Mouse (Mus musculus) midbrain, postnatal 0 days (tissue): ENCODE measurements around the gene Nmnat1. TPM values are rescaled to one million over a fixed set of nuclear protein-coding genes. Genes with fewer than 3 reads are reported as not detected.

Experiments
- ATAC-seq: fragments of 200-750 bp; cut with Nextera tagmentation; 2 replicates; pipeline ENCODE4 v1.8.0; 2017; ENCODE audit warnings: moderate number of reproducible peaks, mild to moderate bottlenecking, moderate TSS enrichment, moderate library complexity; ENCODE audit not compliant: low FRiP score
- DNase-seq: peaks from one replicate; pipeline ENCODE4 v3.0.0-alpha.2; 2015; ENCODE audit warnings: low spot score
- H3K27ac ChIP-seq: fragments of 300-500 bp; sonication (generic); 2 replicates; pipeline ENCODE4 v1.5.1; 2014; ENCODE audit warnings: low read depth, mild to moderate bottlenecking, low read length, mixed read lengths
- H3K27me3 ChIP-seq: fragments of 300-500 bp; sonication (generic); 2 replicates; pipeline ENCODE4 v1.6.1; 2014; ENCODE audit warnings: low read length, control low read depth, mixed read lengths; ENCODE audit not compliant: insufficient read depth
- H3K36me3 ChIP-seq: fragments of 300-500 bp; sonication (generic); 2 replicates; pipeline ENCODE4 v1.6.1; 2014; ENCODE audit warnings: low read length, control low read depth, mixed read lengths; ENCODE audit not compliant: insufficient read depth
- H3K4me1 ChIP-seq: fragments of 300-500 bp; sonication (generic); 2 replicates; pipeline ENCODE4 v1.6.1; 2014; ENCODE audit warnings: mild to moderate bottlenecking, control low read depth, antibody characterized with exemption, low read length, mixed read lengths; ENCODE audit not compliant: insufficient read depth
- H3K4me2 ChIP-seq: fragments of 300-500 bp; sonication (generic); 2 replicates; pipeline ENCODE4 v1.6.1; 2014; ENCODE audit warnings: low read depth, mild to moderate bottlenecking, low read length, mixed read lengths; ENCODE audit not compliant: poor library complexity, severe bottlenecking
- H3K4me3 ChIP-seq: fragments of 300-500 bp; sonication (generic); 2 replicates; pipeline ENCODE4 v1.5.1; 2014; ENCODE audit warnings: low read depth, mild to moderate bottlenecking, low read length, moderate library complexity
- H3K9ac ChIP-seq: fragments of 300-500 bp; sonication (generic); replicated peaks from 2 replicates; pipeline ENCODE4 v1.6.1; 2014; ENCODE audit warnings: mild to moderate bottlenecking, low read length, moderate library complexity, mixed read lengths; ENCODE audit not compliant: poor library complexity, severe bottlenecking
- H3K9me3 ChIP-seq: fragments of 300-500 bp; sonication (generic); 2 replicates; pipeline ENCODE4 v1.6.1; 2016; ENCODE audit warnings: low read length, control low read depth
- CTCF ChIP-seq: IDR thresholded peaks from 2 replicates; pipeline ENCODE4 v1.5.1; 2016; ENCODE audit warnings: antibody characterized with exemption, mild to moderate bottlenecking
- WGBS: fragments of 180-500 bp; shearing (Covaris S2); extraction: QIAGEN DNeasy Blood & Tissue Kit; methylation state at CpG from one replicate; pipeline ENCODE4 v1.1.7; 2014; 5-methylcytosine and 5-hydroxymethylcytosine counted together
- polyA plus RNA-seq: library from polyadenylated mRNA; unstranded; fragments of >200 nt; fragmentation: Nextera tagmentation; extraction: Ambion mirVana; gene quantifications from 2 replicates; pipeline ENCODE4 v1.2.1, GENCODE M21; 2015
- total RNA-seq: library from RNA; depleted of rRNA; stranded (reverse); fragments of >200 nt; gene quantifications from 2 replicates; pipeline ENCODE4 v1.2.3, GENCODE M21; 2014

Nmnat1 gene
- total and polyA plus RNA-seq, 2 experiments from 2014 or later = 4.1 to 6.3 TPM

- WGBS = 66% methylated on average over 7 of the region's 7 CpGs
- H3K4me1 ChIP-seq = no peaks in the 10 kb centered on the region
- DNase-seq (no peak), ATAC-seq (no peak)
- no peaks in the 10 kb centered on the region for H3K36me3 ChIP-seq
- no peak for TF ChIP-seq CTCF
- no peak overlapping the region for H3K4me3 ChIP-seq
- H3K9ac ChIP-seq = no peak overlapping the region
- no peak overlapping the region for H3K4me2 ChIP-seq
- H3K27me3 ChIP-seq = no peaks in the 10 kb centered on the region
- no peaks in the 10 kb centered on the region for H3K9me3 ChIP-seq
- 0 out of 2 replicates have a peak overlapping the region, but pooled peaks have one; percentile 21 for H3K27ac ChIP-seq
These were observed 27.1 kb upstream of the Nmnat1 start for GRCm38 (mm10) chr4:149512072-149512471.

- WGBS = 28% methylated on average over 6 of the region's 6 CpGs
- no peak for TF ChIP-seq CTCF
- H3K9ac ChIP-seq = no peak overlapping the region
- H3K27me3 ChIP-seq = no peaks in the 10 kb centered on the region
- no peaks in the 10 kb centered on the region for H3K4me1 ChIP-seq
- H3K4me2 ChIP-seq = no peak overlapping the region
- H3K4me3 ChIP-seq = no peak overlapping the region
- ATAC-seq (no peak), DNase-seq (peak; percentile 39)
- H3K27ac ChIP-seq = peak overlapping the region; percentile 21; the same call in 1 of the 2 replicates
- H3K36me3 ChIP-seq = no peaks in the 10 kb centered on the region
- H3K9me3 ChIP-seq = no peaks in the 10 kb centered on the region
These were observed 26.2 kb upstream of the Nmnat1 start for GRCm38 (mm10) chr4:149511221-149511646.

- Histone ChIP-seq H3K9me3 (no peaks in the 10 kb centered on the region), H3K4me2 (no peak overlapping the region), H3K4me3 (no peak overlapping the region), H3K36me3 (no peaks in the 10 kb centered on the region), H3K27me3 (no peaks in the 10 kb centered on the region), H3K9ac (no peak overlapping the region), H3K4me1 (no peaks in the 10 kb centered on the region), H3K27ac (no peak overlapping the region)
- 83% methylated on average over 3 of the region's 3 CpGs for WGBS
- DNase-seq = no peak
- no peak for ATAC-seq
- TF ChIP-seq CTCF = no peak
These were observed 21.9 kb upstream of the Nmnat1 start for GRCm38 (mm10) chr4:149506904-149507303.

- no peak for DNase-seq
- 49% methylated on average over 14 of the region's 15 CpGs for WGBS
These were observed 20.4 kb upstream of the Nmnat1 start for GRCm38 (mm10) chr4:149505261-149505967.

GRCm38 (mm10) chr4:149504858-149505257 lies 19.9 kb upstream of the Nmnat1 start:
- H3K4me2 ChIP-seq = no peak overlapping the region
- ATAC-seq = no peak

More at GRCm38 (mm10) chr4:149505261-149505967, 20.4 kb upstream of the Nmnat1 start:
- Histone ChIP-seq H3K27ac (no peak overlapping the region), H3K4me3 (no peak overlapping the region), H3K9ac (no peak overlapping the region), H3K4me1 (no peaks in the 10 kb centered on the region), H3K9me3 (no peaks in the 10 kb centered on the region), H3K36me3 (0 out of 2 replicates have a peak, but pooled peaks cover 3% of the 10 kb centered on the region), H3K4me2 (no peak overlapping the region), H3K27me3 (no peaks in the 10 kb centered on the region)
- ATAC-seq = no peak
- TF ChIP-seq CTCF = no peak

GRCm38 (mm10) chr4:149504363-149504762 lies 19.4 kb upstream of the Nmnat1 start:
- no peak overlapping the region for H3K4me3 ChIP-seq
- no peak for DNase-seq
- 0 out of 2 replicates have a peak, but pooled peaks cover 6% of the 10 kb centered on the region for H3K36me3 ChIP-seq
- 86% methylated on average over 5 of the region's 5 CpGs for WGBS
- H3K27ac ChIP-seq = no peak overlapping the region
- H3K9ac ChIP-seq = no peak overlapping the region
- H3K4me2 ChIP-seq = no peak overlapping the region
- H3K9me3 ChIP-seq = no peaks in the 10 kb centered on the region
- no peaks in the 10 kb centered on the region for H3K4me1 ChIP-seq
- no peak for ATAC-seq
- no peak for TF ChIP-seq CTCF
- H3K27me3 ChIP-seq = no peaks in the 10 kb centered on the region

More at GRCm38 (mm10) chr4:149504858-149505257, 19.9 kb upstream of the Nmnat1 start:
- no peak overlapping the region for H3K27ac ChIP-seq
- H3K4me3 ChIP-seq = no peak overlapping the region
- 0 out of 2 replicates have a peak, but pooled peaks cover 6% of the 10 kb centered on the region for H3K36me3 ChIP-seq
- TF ChIP-seq CTCF = no peak
- H3K9me3 ChIP-seq = no peaks in the 10 kb centered on the region
- H3K27me3 ChIP-seq = no peaks in the 10 kb centered on the region
- no peaks in the 10 kb centered on the region for H3K4me1 ChIP-seq
- DNase-seq = no peak
- WGBS = 19% methylated on average over 3 of the region's 3 CpGs
- no peak overlapping the region for H3K9ac ChIP-seq
